Mouse (Mus musculus): Measurements from ENCODE around the gene Med12l. TPM values are rescaled to one million over a fixed set of nuclear protein-coding genes. Genes with fewer than 3 reads are reported as not detected.

The Med12l gene
- total and polyA plus RNA-seq, 3 experiments = 2.5 to 8.2 (median 6.9) TPM

DNA sequence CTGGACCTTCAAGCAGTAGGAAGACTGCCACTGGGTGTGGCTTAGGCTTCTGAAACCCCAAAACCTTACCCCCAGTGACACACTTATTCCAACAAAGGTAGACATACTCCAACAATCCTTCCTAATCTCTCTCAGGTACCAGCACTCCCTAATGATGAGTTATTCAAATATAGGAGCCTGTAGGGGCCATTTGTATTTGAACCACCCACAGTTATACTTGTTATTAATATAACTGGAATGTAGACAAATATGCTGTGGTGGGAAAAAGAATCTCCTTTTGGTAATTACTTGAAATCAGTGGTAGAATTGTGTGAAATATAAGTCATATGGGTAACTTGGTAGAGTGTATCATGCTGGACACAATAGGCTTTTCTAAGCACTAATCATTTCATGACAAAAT is 273.0 kb downstream of the Med12l start:
- no peaks in the 10 kb centered on the region for H3K79me2 ChIP-seq (replicated peaks; ENCODE audit: control insufficient read depth, insufficient read depth, low read length)
- H3K36me3 ChIP-seq (ENCODE audit: control insufficient read depth, insufficient read depth, low read length) = no peaks in the 10 kb centered on the region
- no peak overlapping the region for H3K9ac ChIP-seq (ENCODE audit: low read depth, low read length)
- no peak overlapping the region for H3K4me3 ChIP-seq
- no peaks in the 10 kb centered on the region for H3K4me1 ChIP-seq (ENCODE audit: control insufficient read depth, insufficient read depth, low read length)
- DNase-seq = no peak
- no peak for TF ChIP-seq CTCF (IDR thresholded peaks at IDR 0.05)
- TF ChIP-seq POLR2A (IDR thresholded peaks at IDR 0.05; ENCODE audit: insufficient read depth, low read depth, low read length) = no peak
- no peak for TF ChIP-seq EP300 (IDR thresholded peaks at IDR 0.05; ENCODE audit: insufficient read depth, low read depth, low read length)
- H3K27ac ChIP-seq = no peak overlapping the region
- no peaks in the 10 kb centered on the region for H3K27me3 ChIP-seq (ENCODE audit: control insufficient read depth, insufficient read depth, low read length)
- intact Hi-C loops (cut with DNase I) = no loop called here

GRCm38 (mm10) chr3:59290551-59290950 is 284.9 kb downstream of the Med12l start:
- no peak for DNase-seq
- Histone ChIP-seq H3K36me3 (ENCODE audit: control insufficient read depth, insufficient read depth, low read length) (no peaks in the 10 kb centered on the region), H3K27me3 (ENCODE audit: control insufficient read depth, insufficient read depth, low read length) (no peaks in the 10 kb centered on the region), H3K9ac (ENCODE audit: low read depth, low read length) (no peak overlapping the region), H3K79me2 (replicated peaks; ENCODE audit: control insufficient read depth, insufficient read depth, low read length) (no peaks in the 10 kb centered on the region), H3K27ac (no peak overlapping the region), H3K4me1 (ENCODE audit: control insufficient read depth, insufficient read depth, low read length) (no peaks in the 10 kb centered on the region), H3K4me3 (no peak overlapping the region)
- TF ChIP-seq EP300 (IDR thresholded peaks at IDR 0.05; ENCODE audit: insufficient read depth, low read depth, low read length) = no peak
- TF ChIP-seq POLR2A (IDR thresholded peaks at IDR 0.05; ENCODE audit: insufficient read depth, low read depth, low read length) = no peak
- TF ChIP-seq CTCF (IDR thresholded peaks at IDR 0.05) = no peak
- WGBS = 50% methylated on average over 2 of the region's 2 CpGs
- intact Hi-C loops (cut with DNase I) = no loop called here

DNA sequence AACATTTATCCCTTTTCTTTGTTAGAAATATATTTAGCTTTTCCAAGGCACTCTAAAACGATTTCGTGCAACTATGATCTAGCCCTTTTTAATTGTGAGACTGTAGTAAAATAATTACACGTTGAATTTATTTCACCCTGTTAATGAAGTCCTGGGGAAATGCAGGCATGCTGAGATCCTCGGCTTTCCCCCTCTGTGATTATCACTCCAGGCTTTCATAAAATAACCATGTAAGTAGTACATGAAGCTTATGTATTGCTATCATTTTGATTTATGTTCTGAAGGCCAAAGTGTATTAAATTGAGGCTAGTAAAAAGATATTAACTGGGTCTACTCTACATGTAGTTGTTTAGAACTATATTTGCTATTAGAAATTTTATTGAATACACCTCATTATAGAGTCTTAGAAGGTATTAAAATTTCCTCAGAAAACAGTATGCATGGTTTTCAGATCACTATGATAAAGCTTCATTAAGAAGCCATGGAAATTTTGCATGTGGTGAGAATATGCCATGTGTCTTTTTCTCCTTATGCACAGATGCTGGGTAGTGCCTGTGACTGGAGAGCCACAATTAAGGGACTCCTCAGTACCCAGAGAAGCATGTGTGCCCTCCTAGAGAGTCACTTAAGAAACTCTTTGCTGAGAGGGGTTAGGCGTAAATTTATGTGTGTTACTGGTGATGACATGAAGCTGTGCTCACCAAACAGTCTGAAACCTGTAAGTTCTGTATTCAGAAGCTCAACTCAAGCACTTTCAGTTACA is 288.0 kb downstream of the Med12l start:
- no peaks in the 10 kb centered on the region for H3K4me1 ChIP-seq (ENCODE audit: control insufficient read depth, insufficient read depth, low read length)
- intact Hi-C loops (cut with DNase I) = no loop called here

DNA sequence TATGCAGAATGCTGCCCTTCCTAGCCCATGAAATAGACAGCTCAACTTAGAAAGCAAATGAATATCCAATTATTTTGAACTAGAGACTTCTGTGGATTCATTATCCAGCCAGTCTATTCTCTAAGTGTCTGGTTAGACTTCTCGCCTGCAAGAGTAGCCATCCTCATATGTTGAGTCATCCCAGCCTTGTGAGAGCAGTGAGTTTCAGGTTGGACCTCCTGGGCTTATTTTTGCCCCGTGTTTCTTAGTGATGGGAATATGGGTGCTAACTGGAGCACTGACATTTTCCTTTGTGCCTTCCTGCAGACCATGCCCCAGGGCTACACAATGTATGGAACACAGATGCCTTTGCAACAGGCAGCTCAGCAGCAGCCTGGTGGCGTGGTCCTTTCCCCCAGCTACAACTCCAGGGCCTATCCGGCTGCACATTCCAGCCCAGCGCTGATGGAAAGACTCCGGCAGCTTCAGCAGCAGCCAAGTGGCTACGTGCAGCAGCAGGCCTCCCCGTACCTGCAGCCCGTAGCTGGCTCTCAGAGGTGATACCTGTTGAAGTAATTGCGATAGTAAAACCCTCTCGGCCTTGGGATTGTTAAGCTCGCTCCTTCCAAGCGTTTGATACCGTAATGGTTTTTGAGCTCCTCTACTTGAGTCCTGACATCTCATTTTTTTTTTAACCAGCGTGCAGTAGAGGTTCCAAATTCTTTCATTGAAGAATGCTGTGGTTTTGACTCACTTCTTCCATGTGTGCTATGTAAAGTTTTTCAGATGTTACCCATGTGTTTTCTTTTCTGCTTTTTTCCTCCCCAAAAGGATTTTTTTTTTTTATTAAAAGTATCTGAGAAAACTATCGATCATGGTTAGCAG is 290.3 kb downstream of the Med12l start:
- DNase-seq = no peak
- Histone ChIP-seq H3K79me2 (replicated peaks; ENCODE audit: control insufficient read depth, insufficient read depth, low read length) (no peaks in the 10 kb centered on the region), H3K27me3 (ENCODE audit: control insufficient read depth, insufficient read depth, low read length) (no peaks in the 10 kb centered on the region), H3K27ac (no peak overlapping the region), H3K4me1 (ENCODE audit: control insufficient read depth, insufficient read depth, low read length) (no peaks in the 10 kb centered on the region), H3K9ac (ENCODE audit: low read depth, low read length) (no peak overlapping the region), H3K4me3 (no peak overlapping the region), H3K36me3 (ENCODE audit: control insufficient read depth, insufficient read depth, low read length) (no peaks in the 10 kb centered on the region)
- TF ChIP-seq POLR2A (IDR thresholded peaks at IDR 0.05; ENCODE audit: insufficient read depth, low read depth, low read length) (no peak), EP300 (IDR thresholded peaks at IDR 0.05; ENCODE audit: insufficient read depth, low read depth, low read length) (no peak), CTCF (IDR thresholded peaks at IDR 0.05) (no peak)
- 84% methylated on average over 16 of the region's 16 CpGs for WGBS
- intact Hi-C loops (cut with DNase I) = no loop called here

More for the DNA sequence above, 288.0 kb downstream of the Med12l start:
- no peak overlapping the region for H3K9ac ChIP-seq (ENCODE audit: low read depth, low read length)
- TF ChIP-seq CTCF (IDR thresholded peaks at IDR 0.05) (no peak), POLR2A (IDR thresholded peaks at IDR 0.05; ENCODE audit: insufficient read depth, low read depth, low read length) (no peak), EP300 (IDR thresholded peaks at IDR 0.05; ENCODE audit: insufficient read depth, low read depth, low read length) (no peak)
- WGBS = 81% methylated on average over 5 of the region's 5 CpGs
- H3K36me3 ChIP-seq (ENCODE audit: control insufficient read depth, insufficient read depth, low read length) = no peaks in the 10 kb centered on the region
- no peaks in the 10 kb centered on the region for H3K79me2 ChIP-seq (replicated peaks; ENCODE audit: control insufficient read depth, insufficient read depth, low read length)
- no peak overlapping the region for H3K27ac ChIP-seq
- no peaks in the 10 kb centered on the region for H3K27me3 ChIP-seq (ENCODE audit: control insufficient read depth, insufficient read depth, low read length)
- DNase-seq = no peak
- H3K4me3 ChIP-seq = no peak overlapping the region

DNA sequence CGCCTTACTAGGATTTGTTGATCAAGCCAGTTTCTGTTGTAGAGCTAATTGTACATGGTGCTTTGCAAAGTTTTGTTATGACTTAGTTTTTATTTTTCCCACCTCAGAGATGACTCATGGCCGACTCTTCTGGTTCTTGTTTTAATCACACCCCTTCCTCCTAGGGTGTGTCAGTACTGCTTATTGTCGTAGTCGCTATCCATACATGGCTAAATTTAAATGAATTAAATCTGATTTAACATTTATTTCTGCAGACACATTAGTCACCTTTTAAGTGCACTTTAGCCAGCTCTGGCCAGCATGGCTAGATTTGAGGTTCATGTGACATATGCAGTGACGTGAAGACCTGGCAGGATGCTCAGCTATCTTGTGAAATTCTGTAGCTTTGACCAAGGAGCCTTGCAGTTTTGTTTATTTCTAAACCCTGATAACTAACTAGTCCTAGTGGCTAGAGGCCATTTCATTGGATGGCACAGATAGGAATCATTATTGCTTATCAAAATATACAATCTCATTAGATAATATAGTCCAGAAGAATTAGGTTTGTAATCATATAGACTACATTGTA is 291.0 kb downstream of the Med12l start:
- intact Hi-C loops (cut with DNase I) = no loop called here
- no peak for TF ChIP-seq POLR2A (IDR thresholded peaks at IDR 0.05; ENCODE audit: insufficient read depth, low read depth, low read length)
- TF ChIP-seq EP300 (IDR thresholded peaks at IDR 0.05; ENCODE audit: insufficient read depth, low read depth, low read length) = no peak
- TF ChIP-seq CTCF (IDR thresholded peaks at IDR 0.05) = no peak
- Histone ChIP-seq H3K79me2 (replicated peaks; ENCODE audit: control insufficient read depth, insufficient read depth, low read length) (no peaks in the 10 kb centered on the region), H3K4me3 (no peak overlapping the region), H3K36me3 (ENCODE audit: control insufficient read depth, insufficient read depth, low read length) (no peaks in the 10 kb centered on the region), H3K9ac (ENCODE audit: low read depth, low read length) (no peak overlapping the region), H3K27me3 (ENCODE audit: control insufficient read depth, insufficient read depth, low read length) (no peaks in the 10 kb centered on the region), H3K4me1 (ENCODE audit: control insufficient read depth, insufficient read depth, low read length) (no peaks in the 10 kb centered on the region), H3K27ac (no peak overlapping the region)
- 82% methylated on average over 5 of the region's 5 CpGs for WGBS
- DNase-seq = no peak

Data from heart, adult 2 months (tissue).